Mouse (Mus musculus): Measurements from ENCODE around the gene Nans.

- no peak for TF ChIP-seq CTCF (IDR thresholded peaks at IDR 0.05; ENCODE audit: low read depth)
- no peak for TF ChIP-seq EP300 (IDR thresholded peaks at IDR 0.05; ENCODE audit: low read depth)
Measured at GRCm38 (mm10) chr4:46445237-46445945, 43.7 kb upstream of the Nans start.
